Mouse (Mus musculus) stomach, postnatal 0 days (tissue): ENCODE measurements at regions not wholly inside any gene's neighbourhood (a gene's known extent, or its start where the extent isn't known, plus 50 kb on each side); places are given as distances from the start of the nearest gene placed in this dataset.

Experiments
- ATAC-seq: fragments of 200-750 bp; cut with Nextera tagmentation; 2 replicates; pipeline ENCODE4 v1.8.0; 2017; ENCODE audit not compliant: low FRiP score, low TSS enrichment
- DNase-seq: peaks from one replicate; pipeline ENCODE4 v3.0.0-alpha.2; 2016; ENCODE audit warnings: low spot score
- H3K27ac ChIP-seq: fragments of 300-500 bp; sonication (generic); replicated peaks from 2 replicates; pipeline ENCODE4 v1.5.1; 2014; ENCODE audit warnings: mild to moderate bottlenecking, control low read depth
- H3K27me3 ChIP-seq: fragments of 300-500 bp; sonication (generic); 2 replicates; pipeline ENCODE4 v1.6.1; 2014; ENCODE audit warnings: low read length; ENCODE audit not compliant: control insufficient read depth, insufficient read depth
- H3K36me3 ChIP-seq: fragments of 300-500 bp; sonication (generic); 2 replicates; pipeline ENCODE4 v1.6.1; 2014; ENCODE audit warnings: low read length, mixed read lengths; ENCODE audit not compliant: control insufficient read depth, insufficient read depth
- H3K4me1 ChIP-seq: fragments of 300-500 bp; sonication (generic); replicated peaks from 2 replicates; pipeline ENCODE4 v1.6.1; 2014; ENCODE audit warnings: antibody characterized with exemption; ENCODE audit not compliant: control insufficient read depth, insufficient read depth
- H3K4me2 ChIP-seq: fragments of 300-500 bp; sonication (generic); replicated peaks from 2 replicates; pipeline ENCODE4 v1.6.1; 2014; ENCODE audit warnings: low read depth, mild to moderate bottlenecking, control low read depth, moderate library complexity
- H3K4me3 ChIP-seq: fragments of 300-500 bp; sonication (generic); 2 replicates; pipeline ENCODE4 v1.5.1; 2014; ENCODE audit warnings: low read depth, low read length, control low read depth
- H3K9ac ChIP-seq: fragments of 300-500 bp; sonication (generic); 2 replicates; pipeline ENCODE4 v1.6.1; 2014; ENCODE audit warnings: mild to moderate bottlenecking, low read length, control low read depth, mixed read lengths
- H3K9me3 ChIP-seq: fragments of 300-500 bp; sonication (generic); 2 replicates; pipeline ENCODE4 v1.6.1; 2016; ENCODE audit warnings: low read length; ENCODE audit not compliant: control insufficient read depth
- CTCF ChIP-seq: IDR thresholded peaks from 2 replicates; pipeline ENCODE4 v1.5.1; 2016; ENCODE audit warnings: antibody characterized with exemption, low read depth, mild to moderate bottlenecking, moderate library complexity
- EP300 ChIP-seq: optimal IDR thresholded peaks from 2 replicates; pipeline ENCODE3; 2016; ENCODE audit warnings: antibody characterized with exemption
- whole genome bisulfite sequencing: fragments of 180-500 bp; shearing (Covaris S2); extraction: QIAGEN DNeasy Blood & Tissue Kit; methylation state at CpG from one replicate; pipeline ENCODE4 v1.1.7; 2014; 5-methylcytosine and 5-hydroxymethylcytosine counted together

- H3K4me3 ChIP-seq = no peak overlapping the region
- no peaks in the 10 kb centered on the region for H3K27me3 ChIP-seq
- no peak overlapping the region for H3K4me2 ChIP-seq
- no peaks in the 10 kb centered on the region for H3K36me3 ChIP-seq
- ATAC-seq (no peak), DNase-seq (no peak)
- no peaks in the 10 kb centered on the region for H3K4me1 ChIP-seq
- no peak overlapping the region for H3K9ac ChIP-seq
- TF ChIP-seq CTCF = no peak
- no peak for TF ChIP-seq EP300
- WGBS = 42% methylated on average over 5 of the region's 5 CpGs
- no peak overlapping the region for H3K27ac ChIP-seq
- H3K9me3 ChIP-seq = no peaks in the 10 kb centered on the region
Observed at GRCm38 (mm10) chr5:91722982-91723381, 205.6 kb downstream of the Parm1 start.

GRCm38 (mm10) chr5:91722403-91722802 lies 205.0 kb downstream of the Parm1 start:
- H3K27me3 ChIP-seq = no peaks in the 10 kb centered on the region
- H3K9ac ChIP-seq = no peak overlapping the region
- no peak overlapping the region for H3K4me3 ChIP-seq
- no peaks in the 10 kb centered on the region for H3K36me3 ChIP-seq
- WGBS = 74% methylated on average over 5 of the region's 5 CpGs
- no peaks in the 10 kb centered on the region for H3K4me1 ChIP-seq
- TF ChIP-seq CTCF (no peak), EP300 (no peak)
- no peak overlapping the region for H3K27ac ChIP-seq
- ATAC-seq = no peak
- H3K9me3 ChIP-seq = no peaks in the 10 kb centered on the region
- no peak for DNase-seq
- no peak overlapping the region for H3K4me2 ChIP-seq

- no peak overlapping the region for H3K4me3 ChIP-seq
- no peaks in the 10 kb centered on the region for H3K36me3 ChIP-seq
- no peak for TF ChIP-seq CTCF
- TF ChIP-seq EP300 = no peak
- H3K9me3 ChIP-seq = no peaks in the 10 kb centered on the region
- WGBS = 82% methylated on average over 9 of the region's 9 CpGs
- no peaks in the 10 kb centered on the region for H3K27me3 ChIP-seq
- H3K27ac ChIP-seq = 0 out of 2 replicates have a peak overlapping the region, but pooled peaks have one; percentile 30
- H3K9ac ChIP-seq = no peak overlapping the region
- H3K4me2 ChIP-seq = no peak overlapping the region
- no peaks in the 10 kb centered on the region for H3K4me1 ChIP-seq
- no peak for DNase-seq
- no peak for ATAC-seq
Observed at GRCm38 (mm10) chr5:91721231-91722096, 204.0 kb downstream of the Parm1 start.

- ATAC-seq = no peak
- TF ChIP-seq CTCF (no peak), EP300 (no peak)
- H3K36me3 ChIP-seq = no peaks in the 10 kb centered on the region
- H3K27me3 ChIP-seq = no peaks in the 10 kb centered on the region
- WGBS = 34% methylated on average over 8 of the region's 8 CpGs
- no peaks in the 10 kb centered on the region for H3K4me1 ChIP-seq
- no peak overlapping the region for H3K4me3 ChIP-seq
- no peak for DNase-seq
- no peak overlapping the region for H3K9ac ChIP-seq
- H3K9me3 ChIP-seq = no peaks in the 10 kb centered on the region
- no peak overlapping the region for H3K4me2 ChIP-seq
- H3K27ac ChIP-seq = no peak overlapping the region
Observed at GRCm38 (mm10) chr5:91713020-91713419, 195.6 kb downstream of the Parm1 start.

GRCm38 (mm10) chr5:91709494-91710286 lies 192.3 kb downstream of the Parm1 start:
- WGBS = 55% methylated on average over 1 of the region's 1 CpGs
- H3K27ac ChIP-seq = no peak overlapping the region
- no peak overlapping the region for H3K4me3 ChIP-seq
- H3K27me3 ChIP-seq = no peaks in the 10 kb centered on the region
- H3K36me3 ChIP-seq = no peaks in the 10 kb centered on the region
- DNase-seq (no peak), ATAC-seq (no peak)
- TF ChIP-seq CTCF = no peak
- TF ChIP-seq EP300 = no peak
- no peaks in the 10 kb centered on the region for H3K9me3 ChIP-seq
- H3K4me2 ChIP-seq = no peak overlapping the region
- no peak overlapping the region for H3K9ac ChIP-seq
- no peaks in the 10 kb centered on the region for H3K4me1 ChIP-seq

GRCm38 (mm10) chr5:91708149-91708548 lies 190.7 kb downstream of the Parm1 start:
- no peak overlapping the region for H3K4me3 ChIP-seq
- no peak overlapping the region for H3K9ac ChIP-seq
- no peaks in the 10 kb centered on the region for H3K27me3 ChIP-seq
- ATAC-seq (no peak), DNase-seq (no peak)
- WGBS = 57% methylated on average over 6 of the region's 6 CpGs
- no peaks in the 10 kb centered on the region for H3K9me3 ChIP-seq
- TF ChIP-seq EP300 (no peak), CTCF (no peak)
- no peak overlapping the region for H3K4me2 ChIP-seq
- no peaks in the 10 kb centered on the region for H3K36me3 ChIP-seq
- H3K4me1 ChIP-seq = no peaks in the 10 kb centered on the region
- H3K27ac ChIP-seq = no peak overlapping the region
